Comparison of ENCODE assay signal across 20 mouse cellular contexts in the genomic region with DNA sequence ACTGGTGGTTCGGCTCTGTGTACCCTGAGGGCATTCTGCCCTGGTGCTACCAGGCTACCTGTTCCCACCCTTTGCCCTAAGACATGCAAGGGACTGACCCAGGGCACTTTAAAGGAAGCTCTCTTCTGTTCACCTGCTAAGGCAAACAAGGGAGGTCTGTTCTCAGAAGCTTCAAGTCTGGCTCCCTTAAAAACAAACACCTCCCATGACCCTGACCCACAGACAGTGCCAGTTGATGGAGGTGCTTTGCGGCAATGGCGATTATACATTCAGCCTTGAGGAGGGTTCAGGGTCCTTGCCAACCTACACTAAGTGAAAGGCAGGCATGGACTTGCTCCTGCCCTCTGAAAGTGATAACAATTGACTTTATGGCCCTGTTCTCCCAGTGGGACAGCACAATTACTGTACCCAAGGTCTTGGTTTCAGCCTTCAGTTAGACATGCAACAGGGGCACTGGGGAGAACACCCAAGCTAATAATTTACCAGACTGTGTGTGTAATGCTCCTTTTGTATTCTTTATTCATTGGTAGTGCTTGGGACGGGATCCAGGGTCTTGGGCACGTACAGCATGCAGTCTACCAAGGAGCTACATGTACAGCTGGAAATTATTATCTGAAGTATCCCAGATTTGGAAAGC. TPM values are rescaled to one million over a fixed set of nuclear protein-coding genes. Genes with fewer than 3 reads are reported as not detected.
A peak's percentile ranks its signal among the peaks of the same experiment; 100 is the strongest.
DNase-seq lines count a peak whose midpoint lies in the region; ATAC-seq and TF ChIP-seq lines count a peak whose summit lies in the region.
"Had no signal": no experiment of that assay in that cellular context is flagged by ENCODE, and none has a peak within 500 bp of the region (broad histone marks: within the 10 kb centered on the region; RNA-seq: fewer than 3 reads in every experiment).

No protein-coding gene starts in this region.

- peak; percentile 93 for ATAC-seq in intestine, embryonic 16.5 days
- ATAC-seq in liver, postnatal 0 days = peak; percentile 26; the same call in 1 of the 2 replicates
- ATAC-seq: hindbrain, embryonic 16.5 days; lung, postnatal 0 days; midbrain, embryonic 15.5 days had no signal

- no peaks in the 10 kb centered on the region for H3K9me3 ChIP-seq in intestine, embryonic 16.5 days (ENCODE audit: control insufficient read depth, low read length)
- no peaks in the 10 kb centered on the region for H3K9me3 ChIP-seq in liver, postnatal 0 days (ENCODE audit: low read length)
- H3K9me3 ChIP-seq: forebrain, embryonic 12.5 days; heart, embryonic 13.5 days; limb, embryonic 13.5 days; megakaryocyte, embryonic 14.5 days; midbrain, embryonic 15.5 days had no signal

- no peak overlapping the region for H3K4me3 ChIP-seq in intestine, embryonic 16.5 days (ENCODE audit: low read length)
- H3K4me3 ChIP-seq in liver, postnatal 0 days (ENCODE audit: low read depth, low read length) = no peak overlapping the region
- H3K4me3 ChIP-seq: forebrain, embryonic 12.5 days; heart, embryonic 13.5 days; limb, embryonic 13.5 days; midbrain, embryonic 15.5 days had no signal

- peak overlapping the region; percentile 2; the same call in 1 of the 2 replicates for H3K4me2 ChIP-seq in intestine, embryonic 16.5 days (ENCODE audit: low read depth, low read length)
- H3K4me2 ChIP-seq in liver, postnatal 0 days (ENCODE audit: low read depth, low read length) = peak overlapping the region; percentile 13; the same call in 1 of the 2 replicates
- H3K4me2 ChIP-seq: forebrain, embryonic 12.5 days; heart, embryonic 13.5 days; limb, embryonic 13.5 days; midbrain, embryonic 15.5 days had no signal

- WGBS in intestine, embryonic 16.5 days = 51% methylated on average over 5 of the region's 5 CpGs
- WGBS in liver, postnatal 0 days (ENCODE audit: insufficient replicate concordance) = 63% methylated on average over 5 of the region's 5 CpGs

- no peaks in the 10 kb centered on the region for H3K36me3 ChIP-seq in intestine, embryonic 16.5 days (ENCODE audit: control insufficient read depth, insufficient read depth, low read length)
- H3K36me3 ChIP-seq in liver, postnatal 0 days (replicated peaks; ENCODE audit: insufficient read depth, low read length) = no peaks in the 10 kb centered on the region
- H3K36me3 ChIP-seq: forebrain, embryonic 12.5 days; heart, embryonic 13.5 days; limb, embryonic 13.5 days; midbrain, embryonic 15.5 days had no signal

- no peak for TF ChIP-seq EP300 in liver, postnatal 0 days (IDR thresholded peaks at IDR 0.05; ENCODE audit: low read depth)

- DNase-seq in NIH3T3 (ENCODE audit: low read depth) = peak; percentile 50
- DNase-seq in kidney, postnatal 14 days = peak; percentile 47
- no peak for DNase-seq in liver, postnatal 0 days
- no peak for DNase-seq in heart, adult 11 months
- DNase-seq in gastrocnemius, postnatal 4 days (ENCODE audit: low spot score in 2 of 2) = no peak
- no peak for DNase-seq in right cerebral cortex, postnatal 36 days (ENCODE audit: low spot score in 2 of 2)
- DNase-seq in left cerebral cortex, adult 9 months (ENCODE audit: low spot score in 2 of 2) = no peak
- DNase-seq: cerebellum, postnatal 10 days; heart, postnatal 36 days; retina, postnatal 1 day had no signal

- no peaks in the 10 kb centered on the region for H3K27me3 ChIP-seq in intestine, embryonic 16.5 days (replicated peaks; ENCODE audit: control insufficient read depth, insufficient read depth, low read length)
- H3K27me3 ChIP-seq in liver, postnatal 0 days (ENCODE audit: insufficient read depth, low read length) = no peaks in the 10 kb centered on the region
- H3K27me3 ChIP-seq: megakaryocyte, embryonic 14.5 days; midbrain, embryonic 15.5 days had no signal

- peak overlapping the region; percentile 94 for H3K27ac ChIP-seq in intestine, embryonic 16.5 days (ENCODE audit: low read length)
- peak overlapping the region; percentile 83 for H3K27ac ChIP-seq in liver, postnatal 0 days (ENCODE audit: low read depth)
- H3K27ac ChIP-seq: forebrain, embryonic 12.5 days; heart, embryonic 13.5 days; limb, embryonic 13.5 days; midbrain, embryonic 15.5 days had no signal

- TF ChIP-seq CTCF in liver, postnatal 0 days (IDR thresholded peaks at IDR 0.05; ENCODE audit: low read depth) = no peak

- peaks cover 12% of the 10 kb centered on the region for H3K4me1 ChIP-seq in intestine, embryonic 16.5 days (ENCODE audit: control insufficient read depth, insufficient read depth, low read length)
- H3K4me1 ChIP-seq in liver, postnatal 0 days (ENCODE audit: insufficient read depth) = peaks cover 11% of the 10 kb centered on the region

- peak overlapping the region; percentile 36; the same call in 1 of the 2 replicates for H3K9ac ChIP-seq in intestine, embryonic 16.5 days (ENCODE audit: low read depth, low read length)
- H3K9ac ChIP-seq in liver, postnatal 0 days (replicated peaks) = no peak overlapping the region
- H3K9ac ChIP-seq: forebrain, embryonic 12.5 days; heart, embryonic 13.5 days; limb, embryonic 13.5 days; midbrain, embryonic 15.5 days had no signal

RNA-seq across cellular contexts. Expression of a gene that starts 7.7 kb away (rescaled TPM):
- polyA plus RNA-seq in intestine, embryonic 16.5 days (2015; fragmentation: Nextera tagmentation; extraction: Ambion mirVana) = 71.1 and 80.5 TPM in 2 replicates
- polyA plus RNA-seq in liver, postnatal 0 days (2015; fragmentation: Nextera tagmentation; extraction: Ambion mirVana) = 16.7 and 18.8 TPM in 2 replicates
- total RNA-seq in gastrocnemius, postnatal 4 days (2021) = under 1 TPM in 1 of 2 experiments, not detected in 1; 0.08 TPM
- total RNA-seq: granulocyte monocyte progenitor cell, adult 5-6 weeks; heart, postnatal 36 days had no signal

RNA-seq across cellular contexts. Expression of a gene that starts 12.7 kb away (rescaled TPM):
- 0.45 and 0.62 TPM in 2 replicates for polyA plus RNA-seq in intestine, embryonic 16.5 days (2015; fragmentation: Nextera tagmentation; extraction: Ambion mirVana)
- polyA plus RNA-seq in liver, postnatal 0 days (2015; fragmentation: Nextera tagmentation; extraction: Ambion mirVana) = 1.2 and 12.7 TPM in 2 replicates
- 100 to 1,000 TPM; 754 to 792 TPM for total RNA-seq in gastrocnemius, postnatal 4 days (2021)
- total RNA-seq: ES-E14; granulocyte monocyte progenitor cell, adult 5-6 weeks had no signal
- polyA plus RNA-seq: forebrain, embryonic 12.5 days; hindbrain, embryonic 16.5 days; midbrain, embryonic 15.5 days had no signal

RNA-seq across cellular contexts. Expression of a gene that starts 28.2 kb away (rescaled TPM):
- polyA plus RNA-seq in intestine, embryonic 16.5 days (2015; fragmentation: Nextera tagmentation; extraction: Ambion mirVana) = 23.4 and 23.6 TPM in 2 replicates
- polyA plus RNA-seq in liver, postnatal 0 days (2015; fragmentation: Nextera tagmentation; extraction: Ambion mirVana) = 5.5 and 6.3 TPM in 2 replicates
- 10 to 100 TPM; 15.8 to 16.6 TPM for total RNA-seq in gastrocnemius, postnatal 4 days (2021)

RNA-seq across cellular contexts. Expression of a gene that starts 30.9 kb away (rescaled TPM):
- polyA plus RNA-seq in intestine, embryonic 16.5 days (2015; fragmentation: Nextera tagmentation; extraction: Ambion mirVana) = 38.6 and 39.2 TPM in 2 replicates
- polyA plus RNA-seq in liver, postnatal 0 days (2015; fragmentation: Nextera tagmentation; extraction: Ambion mirVana) = 66.2 and 66.9 TPM in 2 replicates
- total RNA-seq in gastrocnemius, postnatal 4 days (2021) = 10 to 100 TPM; 16.4 to 18.9 TPM

RNA-seq across cellular contexts. Expression of a gene that starts 31.2 kb away (rescaled TPM):
- polyA plus RNA-seq in intestine, embryonic 16.5 days (2015; fragmentation: Nextera tagmentation; extraction: Ambion mirVana) = 182 and 197 TPM in 2 replicates
- 106 and 112 TPM in 2 replicates for polyA plus RNA-seq in liver, postnatal 0 days (2015; fragmentation: Nextera tagmentation; extraction: Ambion mirVana)
- total RNA-seq in gastrocnemius, postnatal 4 days (2021) = 100 to 1,000 TPM; 120 to 129 TPM

Comparison
In these comparisons a context has a peak if more than half of its experiments do, and no peak if none do; other contexts are left out.
1. DNase-seq: peak in NIH3T3 (single experiment) and kidney, postnatal 14 days (single experiment); none in liver, postnatal 0 days (single experiment), heart, adult 11 months (single experiment), gastrocnemius, postnatal 4 days (0 of 2), right cerebral cortex, postnatal 36 days (0 of 2) and left cerebral cortex, adult 9 months (0 of 2).